Comparison of ENCODE assay signal across 8 mouse cellular contexts in the genomic region with DNA sequence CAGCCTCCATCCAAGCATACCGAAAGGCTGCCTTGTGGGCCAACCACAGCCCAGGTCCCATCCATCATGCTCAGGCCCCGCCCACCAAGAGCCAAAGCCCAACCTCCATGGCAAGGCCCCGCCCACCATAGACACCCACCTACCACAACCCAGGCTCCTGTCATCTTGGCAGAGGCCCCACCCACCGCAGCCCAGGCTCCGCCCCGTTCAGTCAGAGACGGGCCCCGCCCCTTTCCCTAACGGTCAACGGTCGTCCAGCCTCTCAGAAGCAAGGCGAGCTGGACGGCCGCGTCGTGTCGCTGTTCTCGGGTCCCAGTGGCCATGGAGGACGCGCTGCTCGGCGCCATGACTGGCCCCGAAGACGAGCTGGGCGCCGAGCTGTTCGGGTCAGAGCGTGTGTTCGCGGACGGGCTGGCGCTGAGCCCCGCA. TPM values are rescaled to one million over a fixed set of nuclear protein-coding genes. Genes with fewer than 3 reads are reported as not detected.
DNase-seq lines count a peak whose midpoint lies in the region; ATAC-seq lines count a peak whose summit lies in the region.

Tesmin (plus strand) TSS at position 229 of the 429 bp plus-strand sequence.

- WGBS in heart, embryonic 12.5 days = 2% methylated on average over 32 of the region's 33 CpGs
- WGBS in kidney, embryonic 16.5 days = 2% methylated on average over 33 of the region's 33 CpGs

- DNase-seq in CD4-positive, CD25-positive, alpha-beta regulatory T cell, adult 2 months (ENCODE audit: low read depth, low spot score) = peak; percentile 93
- DNase-seq in brain, embryonic 18.5 days (ENCODE audit: low read depth, low spot score) = peak; percentile 71
- peak; percentile 92 for DNase-seq in liver
- peak; percentile 92 to 95 for DNase-seq in monocyte, adult 2 months (ENCODE audit: low read depth in 1 of 2, low spot score in 2 of 2)
- peak; percentile 78 to 82 for DNase-seq in spleen, postnatal 14 days (ENCODE audit: low spot score in 2 of 2)

- H3K9me3 ChIP-seq in heart, embryonic 12.5 days (replicated peaks) = peaks cover 6% of the 10 kb centered on the region
- peaks cover 5% of the 10 kb centered on the region; the same call in 1 of the 2 replicates for H3K9me3 ChIP-seq in kidney, embryonic 16.5 days (ENCODE audit: low read length)

- peak within 1 kb of the TSS; percentile 91 for H3K4me2 ChIP-seq in heart, embryonic 12.5 days
- H3K4me2 ChIP-seq in kidney, embryonic 16.5 days (replicated peaks; ENCODE audit: low read depth, low read length) = peak within 1 kb of the TSS; percentile 87

- H3K27ac ChIP-seq in heart, embryonic 12.5 days (ENCODE audit: poor library complexity, severe bottlenecking) = no peak within 1 kb of the TSS
- H3K27ac ChIP-seq in kidney, embryonic 16.5 days (ENCODE audit: low read length) = no peak within 1 kb of the TSS

- H3K27me3 ChIP-seq in heart, embryonic 12.5 days (replicated peaks) = no peaks in the 10 kb centered on the region
- H3K27me3 ChIP-seq in kidney, embryonic 16.5 days (ENCODE audit: insufficient read depth, low read length) = no peaks in the 10 kb centered on the region

- H3K36me3 ChIP-seq in heart, embryonic 12.5 days = peaks cover 24% of the 10 kb centered on the region
- H3K36me3 ChIP-seq in kidney, embryonic 16.5 days (ENCODE audit: insufficient read depth, low read length) = peaks cover 8% of the 10 kb centered on the region; the same call in 1 of the 2 replicates

- ATAC-seq in erythroid progenitor cell, adult 5-6 weeks (replicated peaks; ENCODE audit: low FRiP score, poor library complexity, severe bottlenecking) = peak; percentile 73
- ATAC-seq in heart, embryonic 12.5 days (ENCODE audit: insufficient number of reproducible peaks, low FRiP score) = peak; percentile 87
- peak; percentile 87 for ATAC-seq in kidney, embryonic 16.5 days (ENCODE audit: low FRiP score, low TSS enrichment)

- H3K9ac ChIP-seq in heart, embryonic 12.5 days = peak within 1 kb of the TSS; percentile 73
- peak within 1 kb of the TSS; percentile 65 for H3K9ac ChIP-seq in kidney, embryonic 16.5 days (replicated peaks; ENCODE audit: low read length)

- peak within 1 kb of the TSS; percentile 48 for H3K4me3 ChIP-seq in heart, embryonic 12.5 days
- peak within 1 kb of the TSS; percentile 50 for H3K4me3 ChIP-seq in kidney, embryonic 16.5 days (ENCODE audit: low read length)

- peaks cover 22% of the 10 kb centered on the region for H3K4me1 ChIP-seq in heart, embryonic 12.5 days (replicated peaks)
- H3K4me1 ChIP-seq in kidney, embryonic 16.5 days (ENCODE audit: insufficient read depth, low read length) = peaks cover 6% of the 10 kb centered on the region

RNA-seq across cellular contexts. Expression of gene Tesmin, which starts in this region (rescaled TPM):
- 1.7 TPM in 1 of 2 replicates, not detected in the other for total RNA-seq in erythroid progenitor cell, adult 5-6 weeks (2015; ENCODE audit: low replicate concordance)
- total RNA-seq in erythroid progenitor cell, adult 5-6 weeks (2017; ENCODE audit: low replicate concordance) = not detected in 2 replicates
- 0.46 and 0.83 TPM in 2 replicates for polyA plus RNA-seq in heart, embryonic 12.5 days (2016; fragmentation: Nextera tagmentation; extraction: Ambion mirVana)
- 0.27 and 0.36 TPM in 2 replicates for polyA plus RNA-seq in kidney, embryonic 16.5 days (2015; fragmentation: Nextera tagmentation; extraction: Ambion mirVana)

Comparison
In these comparisons a context has a peak if more than half of its experiments do, and no peak if none do; other contexts are left out.
1. Peak in ATAC-seq, H3K4me3 ChIP-seq, H3K9ac ChIP-seq and H3K4me2 ChIP-seq in heart, embryonic 12.5 days; RNA of the gene not detected or under 1 TPM.
2. Peak in ATAC-seq, H3K4me3 ChIP-seq, H3K9ac ChIP-seq and H3K4me2 ChIP-seq in kidney, embryonic 16.5 days; RNA of the gene not detected or under 1 TPM.